Mouse (Mus musculus): ENCODE measurements around the gene Cds2. TPM values are rescaled to one million over a fixed set of nuclear protein-coding genes. Genes with fewer than 3 reads are reported as not detected.

The Cds2 gene
- total RNA-seq, 2 experiments from 2014 or later: 78.3 to 96.3 TPM

DNA sequence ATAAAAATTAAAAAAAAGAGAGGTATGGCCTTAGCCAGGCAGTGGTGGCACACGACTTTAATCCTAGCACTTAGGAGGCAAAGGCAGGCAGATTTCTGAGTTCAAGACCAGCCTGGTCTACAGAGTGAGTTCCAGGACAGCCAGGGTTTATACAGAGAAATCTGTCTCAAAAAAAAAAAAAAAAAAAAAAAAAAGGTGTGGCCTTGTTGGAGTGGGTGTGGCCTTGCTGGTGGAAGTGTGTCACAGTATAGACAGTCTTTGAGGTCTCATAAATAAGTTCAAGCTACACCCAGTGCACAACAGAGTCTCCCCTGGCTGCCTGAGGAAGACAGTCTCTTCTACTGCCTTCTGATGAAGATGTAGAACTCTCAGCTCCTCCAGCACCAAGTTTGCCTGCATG lies 54.2 kb downstream of the Cds2 start:
- DNase-seq (ENCODE audit: low spot score): no peak
- intact Hi-C loops (cut with DNase I): no loop called here

DNA sequence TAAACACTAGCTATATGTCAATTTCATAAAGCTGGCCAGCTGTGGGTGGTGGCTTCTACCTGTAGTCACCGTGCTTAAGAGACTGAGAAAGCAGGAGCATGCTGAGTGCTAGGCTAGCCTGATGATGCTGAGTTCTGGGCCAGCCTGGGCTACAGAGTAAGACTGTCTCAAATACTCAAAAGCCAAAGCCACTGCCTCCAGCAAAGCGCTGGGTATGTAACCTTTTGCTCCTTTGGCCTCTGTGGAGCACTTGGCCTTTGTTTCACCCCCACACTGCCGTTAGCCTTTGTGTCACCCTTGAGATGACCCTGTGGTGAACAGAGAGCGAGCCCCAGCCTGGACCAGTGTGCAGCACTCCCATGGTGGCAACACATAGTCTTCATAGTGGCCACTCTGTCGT lies 57.6 kb downstream of the Cds2 start:
- intact Hi-C loops (cut with DNase I): no loop called here
- no peak for DNase-seq (ENCODE audit: low spot score)

DNA sequence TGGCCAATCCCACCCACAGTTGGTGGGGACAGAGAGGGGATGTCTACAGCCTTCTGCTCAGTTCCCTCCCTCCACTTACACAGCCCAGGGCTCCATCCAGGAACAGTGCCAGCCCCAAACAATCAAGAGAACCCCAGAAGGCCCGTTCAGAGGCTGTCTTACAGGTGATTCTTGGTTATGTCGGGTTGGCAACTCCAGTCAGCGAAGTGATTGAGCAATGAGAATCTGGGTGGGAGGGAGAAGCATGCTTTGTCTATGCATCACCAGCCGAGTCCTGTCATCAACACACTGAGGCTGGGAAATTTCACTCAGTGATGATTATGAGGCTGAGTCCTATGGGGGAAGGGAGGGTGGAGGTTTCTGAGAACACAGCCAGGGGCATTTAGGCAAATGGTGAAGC lies 60.6 kb downstream of the Cds2 start:
- intact Hi-C loops (cut with DNase I): no loop called here

DNA sequence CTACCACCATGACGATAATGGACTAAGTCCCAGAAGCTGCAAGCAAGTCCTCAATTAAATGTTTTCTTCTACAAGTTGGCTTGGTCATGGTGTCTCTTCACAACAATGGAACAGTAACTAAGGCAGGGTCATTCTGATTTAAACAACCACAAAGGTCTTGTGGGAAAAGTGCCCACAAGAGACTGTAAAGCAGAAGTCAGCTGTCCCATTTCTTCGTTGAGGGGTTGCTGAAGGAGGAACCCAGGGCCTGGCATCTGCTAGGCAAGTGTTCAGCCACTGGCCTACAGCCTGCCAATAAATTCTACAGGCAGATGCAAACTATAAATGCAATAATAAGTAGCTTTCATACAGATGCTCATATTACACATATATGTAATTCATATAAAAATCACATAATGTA lies 74.3 kb downstream of the Cds2 start:
- intact Hi-C loops (cut with DNase I): no loop called here
- no peak for DNase-seq (ENCODE audit: low spot score)

More for the DNA sequence above, 60.6 kb downstream of the Cds2 start:
- no peak for DNase-seq (ENCODE audit: low spot score)

DNA sequence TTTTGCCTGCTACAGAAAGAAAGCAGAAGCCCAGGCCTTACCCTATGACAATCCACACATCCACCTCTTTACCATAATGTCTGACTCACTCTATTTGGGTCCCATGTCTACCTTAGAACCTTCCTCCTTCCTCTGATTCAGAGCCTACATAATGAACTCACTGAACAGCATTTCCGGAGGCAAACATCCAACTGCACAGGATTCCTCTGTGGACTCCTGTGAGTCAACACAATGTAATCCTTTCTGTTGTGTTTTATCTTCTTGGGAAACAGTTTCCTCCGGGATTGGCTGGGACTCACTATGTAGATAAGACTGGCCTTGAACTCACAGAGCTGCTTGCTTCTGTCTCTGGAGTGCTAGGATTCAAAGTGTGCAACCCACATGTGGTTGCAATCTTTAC lies 77.4 kb downstream of the Cds2 start:
- intact Hi-C loops (cut with DNase I): no loop called here
- no peak for DNase-seq (ENCODE audit: low spot score)

DNA sequence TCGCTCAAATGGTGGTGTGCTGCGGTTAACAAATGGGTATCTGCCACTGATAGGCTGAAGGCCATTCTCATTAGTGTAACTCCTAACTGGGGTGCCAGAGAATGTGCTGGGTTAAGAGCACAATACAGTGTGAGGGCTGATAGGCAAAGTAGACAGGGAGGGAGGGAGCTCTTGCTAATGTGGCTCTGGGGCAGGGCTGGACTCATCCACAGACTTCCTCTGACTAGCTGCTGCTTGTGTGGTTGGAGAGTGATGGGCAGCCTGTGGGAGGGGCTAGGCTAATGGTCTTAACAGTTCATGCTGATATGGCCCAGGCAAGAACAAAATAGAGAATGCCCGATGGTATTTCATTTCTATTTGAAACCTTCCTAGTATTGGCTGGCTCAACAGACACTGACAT lies 78.3 kb downstream of the Cds2 start:
- DNase-seq (ENCODE audit: low spot score): no peak
- intact Hi-C loops (cut with DNase I): no loop called here

DNA sequence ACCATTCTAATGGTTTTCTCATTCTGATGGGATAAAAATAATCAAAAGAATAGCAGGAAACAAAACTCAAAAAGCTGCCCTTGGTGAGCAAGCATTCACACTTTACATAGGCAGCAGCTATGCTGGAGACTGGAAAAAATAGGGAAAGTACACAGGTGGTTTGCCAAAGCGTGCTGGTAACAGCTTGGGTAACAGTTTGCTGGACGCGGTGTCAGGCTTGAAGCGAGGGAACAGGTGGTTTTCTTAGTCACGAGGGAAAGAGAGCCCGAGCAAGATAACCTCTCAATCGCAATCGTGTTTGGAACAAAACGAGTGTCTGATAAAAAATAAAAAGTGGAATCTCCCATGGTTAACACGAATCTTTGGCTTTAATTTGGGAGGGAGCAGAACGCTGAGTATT lies 80.9 kb downstream of the Cds2 start:
- intact Hi-C loops (cut with DNase I): no loop called here
- DNase-seq (ENCODE audit: low spot score): no peak

Other genes starting within 250 kb of the Cds2 start
- gene Rassf2, start 232.9 kb upstream of the Cds2 start, total RNA-seq (2021): 10 to 100 TPM in 1 of 2 experiments, 1 to 10 TPM in 1; 8.2 to 10.4 TPM
- 10 to 100 TPM; 13.5 to 14.5 TPM for gene Slc23a2, start 118.0 kb upstream of the Cds2 start, total RNA-seq (2021)
- gene Tmem230, start 15.3 kb upstream of the Cds2 start, total RNA-seq (2021): 10 to 100 TPM; 22.6 to 23.9 TPM
- gene Pcna, start 9.8 kb upstream of the Cds2 start, total RNA-seq (2021): 10 to 100 TPM; 37.5 to 40.9 TPM
- under 1 TPM; 0.08 to 0.11 TPM for gene Prokr2, start 122.3 kb downstream of the Cds2 start, total RNA-seq (2021)